Mouse (Mus musculus) midbrain, embryonic 13.5 days (tissue): ENCODE data around the gene Nutm1. TPM values are rescaled to one million over a fixed set of nuclear protein-coding genes. Genes with fewer than 3 reads are reported as not detected.
A peak's percentile ranks its signal among the peaks of the same experiment; 100 is the strongest.

Experiments used
- ATAC-seq: fragments of 200-750 bp; cut with Nextera tagmentation; 2 replicates; pipeline ENCODE4 v1.8.0; 2017; ENCODE audit warnings: mild to moderate bottlenecking, moderate TSS enrichment, moderate library complexity
- H3K27ac ChIP-seq: fragments of 300-500 bp; sonication (generic); 2 replicates; pipeline ENCODE4 v1.5.1; 2015; ENCODE audit warnings: inconsistent platforms, mild to moderate bottlenecking, moderate library complexity
- H3K27me3 ChIP-seq: fragments of 300-500 bp; sonication (generic); 2 replicates; pipeline ENCODE4 v1.6.1; 2015; ENCODE audit warnings: mild to moderate bottlenecking, inconsistent platforms
- H3K36me3 ChIP-seq: fragments of 300-500 bp; sonication (generic); 2 replicates; pipeline ENCODE4 v1.6.1; 2015; ENCODE audit warnings: mild to moderate bottlenecking, inconsistent platforms
- H3K4me1 ChIP-seq: fragments of 300-500 bp; sonication (generic); replicated peaks from 2 replicates; pipeline ENCODE4 v1.6.1; 2015; ENCODE audit warnings: inconsistent platforms
- H3K4me2 ChIP-seq: fragments of 300-500 bp; sonication (generic); replicated peaks from 2 replicates; pipeline ENCODE4 v1.6.1; 2015; ENCODE audit warnings: moderate library complexity, mild to moderate bottlenecking, inconsistent platforms
- H3K4me3 ChIP-seq: fragments of 300-500 bp; sonication (generic); replicated peaks from 2 replicates; pipeline ENCODE4 v1.5.1; 2015; ENCODE audit warnings: mild to moderate bottlenecking, inconsistent platforms
- H3K9ac ChIP-seq: fragments of 300-500 bp; sonication (generic); replicated peaks from 2 replicates; pipeline ENCODE4 v1.6.1; 2015; ENCODE audit warnings: mild to moderate bottlenecking, inconsistent platforms
- H3K9me3 ChIP-seq: fragments of 300-500 bp; sonication (generic); 2 replicates; pipeline ENCODE4 v1.6.1; 2016; ENCODE audit warnings: mild to moderate bottlenecking, inconsistent platforms
- WGBS: fragments of 180-500 bp; shearing (Covaris S2); methylation state at CpG from one replicate; pipeline ENCODE4 v1.1.7; 2015; 5-methylcytosine and 5-hydroxymethylcytosine counted together
- polyA plus RNA-seq: library from polyadenylated mRNA; unstranded; fragments of >200 nt; fragmentation: Nextera tagmentation; extraction: Ambion mirVana; gene quantifications from 2 replicates; pipeline ENCODE4 v1.2.1, GENCODE M21; 2015

The Nutm1 gene
- polyA plus RNA-seq, 1 experiment from 2014 or later: not detected

DNA sequence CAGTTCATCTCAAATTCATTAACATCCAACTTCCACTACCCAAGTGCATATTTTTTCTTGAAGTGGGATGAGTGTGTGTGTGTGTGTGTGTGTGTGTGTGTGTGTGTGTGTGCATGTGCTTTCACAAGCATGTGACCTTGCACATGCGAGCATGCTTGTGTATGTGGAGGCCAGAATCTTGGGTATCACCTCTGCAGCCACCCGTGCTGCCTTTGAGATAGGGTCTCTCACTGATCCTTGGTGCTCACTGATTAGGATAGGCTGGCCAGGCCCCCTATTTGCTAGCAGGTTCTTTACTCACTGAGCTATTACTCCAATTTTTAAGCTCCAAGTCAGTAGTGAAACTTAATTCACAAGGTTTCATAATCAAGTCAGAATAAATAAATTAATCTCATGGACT lies 13.8 kb upstream of the Nutm1 start:
- Histone ChIP-seq H3K9ac (no peak overlapping the region), H3K27ac (no peak overlapping the region), H3K27me3 (no peaks in the 10 kb centered on the region), H3K9me3 (no peaks in the 10 kb centered on the region), H3K36me3 (no peaks in the 10 kb centered on the region), H3K4me2 (no peak overlapping the region), H3K4me3 (no peak overlapping the region), H3K4me1 (peaks cover 26% of the 10 kb centered on the region)
- 91% methylated on average over 2 of the region's 2 CpGs for WGBS
- no peak for ATAC-seq

DNA sequence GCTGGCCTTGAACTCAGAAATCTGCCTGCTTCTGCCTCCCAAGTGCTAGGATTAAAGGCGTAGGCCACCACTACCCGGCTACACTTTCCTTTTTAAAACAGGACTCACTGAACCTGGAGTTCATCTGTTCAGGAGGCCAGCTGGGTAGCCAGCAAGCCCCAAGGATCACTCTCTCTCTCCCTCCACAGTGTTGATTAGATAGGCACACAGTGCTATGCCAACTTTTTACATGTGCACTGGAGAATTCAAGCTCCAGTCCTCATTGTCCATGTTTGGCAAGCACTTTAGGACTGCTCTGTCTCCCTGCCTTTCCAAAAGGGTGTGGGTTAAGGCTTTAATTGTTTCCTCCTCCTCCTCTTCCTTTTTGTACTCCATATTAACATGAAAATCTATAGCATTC lies 10.9 kb upstream of the Nutm1 start:
- Histone ChIP-seq H3K9me3 (no peaks in the 10 kb centered on the region), H3K4me2 (peak overlapping the region; percentile 22), H3K27ac (no peak overlapping the region), H3K4me1 (peaks cover 48% of the 10 kb centered on the region), H3K9ac (no peak overlapping the region), H3K4me3 (no peak overlapping the region), H3K36me3 (no peaks in the 10 kb centered on the region), H3K27me3 (no peaks in the 10 kb centered on the region)
- WGBS: 88% methylated on average over 2 of the region's 2 CpGs
- no peak for ATAC-seq

DNA sequence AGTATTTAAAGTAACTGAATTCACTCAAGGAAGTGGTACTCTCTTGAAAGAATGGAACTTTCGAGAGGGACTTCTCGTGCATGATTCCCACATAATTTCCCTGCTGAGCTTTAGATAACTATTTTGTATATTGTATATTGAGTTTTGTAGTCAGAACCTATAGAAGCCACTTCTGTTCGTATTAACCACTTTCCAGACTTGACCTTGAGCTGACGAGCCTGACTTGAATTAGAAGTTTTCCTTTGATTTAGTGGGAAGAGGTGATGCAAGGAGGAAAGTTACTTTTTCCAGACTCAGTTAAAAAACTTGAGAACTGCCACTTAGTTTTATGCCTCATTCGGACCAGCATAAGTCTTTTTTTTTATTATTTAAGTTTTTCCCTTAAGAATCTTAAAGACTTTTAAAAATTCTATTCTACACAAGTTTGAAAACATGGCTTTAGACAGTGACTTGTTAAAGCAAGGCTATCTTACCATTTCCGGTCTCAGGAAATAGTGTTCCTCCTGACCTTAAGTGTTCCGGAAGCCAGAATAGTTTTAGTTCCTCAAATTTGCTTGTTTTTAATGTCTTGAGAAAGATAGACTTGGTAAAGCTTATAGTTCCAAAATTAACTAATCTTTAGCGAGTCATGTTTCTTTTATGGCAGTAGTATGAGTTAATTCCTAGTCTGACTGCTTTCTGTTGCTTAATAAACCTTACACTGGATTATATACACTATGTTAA lies 8.6 kb upstream of the Nutm1 start:
- no peaks in the 10 kb centered on the region for H3K27me3 ChIP-seq
- peak overlapping the region; percentile 89 for H3K4me2 ChIP-seq
- peaks cover 59% of the 10 kb centered on the region for H3K4me1 ChIP-seq
- ATAC-seq: no peak
- no peaks in the 10 kb centered on the region for H3K36me3 ChIP-seq
- peak overlapping the region; percentile 86 for H3K4me3 ChIP-seq
- no peak overlapping the region for H3K9ac ChIP-seq
- no peaks in the 10 kb centered on the region for H3K9me3 ChIP-seq
- H3K27ac ChIP-seq: no peak overlapping the region
- 82% methylated on average over 8 of the region's 8 CpGs for WGBS

DNA sequence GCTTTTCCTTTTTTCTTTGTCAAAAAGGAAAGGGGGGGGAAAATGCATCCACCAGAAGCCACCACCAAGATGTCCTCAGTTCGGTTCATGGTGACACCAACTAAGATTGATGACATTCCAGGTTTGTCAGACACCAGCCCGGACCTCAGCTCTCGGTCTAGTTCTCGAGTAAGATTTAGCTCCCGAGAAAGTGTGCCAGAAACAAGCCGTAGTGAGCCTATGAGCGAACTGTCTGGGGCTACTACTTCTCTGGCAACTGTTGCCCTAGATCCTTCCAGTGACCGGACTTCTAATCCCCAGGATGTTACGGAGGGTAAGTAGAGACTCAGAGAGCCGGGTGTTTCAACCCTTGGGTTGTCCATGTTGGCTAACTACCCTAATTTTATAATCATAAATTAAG lies 7.7 kb upstream of the Nutm1 start:
- Histone ChIP-seq H3K4me1 (peaks cover 63% of the 10 kb centered on the region), H3K9ac (peak overlapping the region; percentile 87; the same call in 1 of the 2 replicates), H3K27me3 (no peaks in the 10 kb centered on the region), H3K27ac (no peak overlapping the region), H3K9me3 (no peaks in the 10 kb centered on the region), H3K4me2 (peak overlapping the region; percentile 89), H3K4me3 (peak overlapping the region; percentile 86), H3K36me3 (no peaks in the 10 kb centered on the region)
- WGBS: 62% methylated on average over 10 of the region's 10 CpGs
- ATAC-seq: no peak

DNA sequence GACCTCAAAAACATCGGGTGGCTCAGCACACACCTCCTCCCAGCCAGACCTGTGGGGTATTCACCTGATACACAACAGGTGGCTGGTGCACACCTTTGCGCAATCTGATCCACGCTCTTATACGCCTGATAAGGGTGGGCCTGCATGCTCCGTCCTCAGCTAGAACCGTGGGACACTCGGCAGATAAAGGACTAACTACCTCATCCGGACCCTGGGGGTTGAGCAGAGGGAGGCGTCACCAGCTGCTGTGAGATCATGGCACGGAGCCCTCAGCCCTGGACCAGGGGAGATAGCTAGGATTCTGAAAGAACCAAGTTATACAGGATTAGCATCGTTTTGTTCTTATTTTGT lies 7.1 kb upstream of the Nutm1 start, which contains the start of gene Gm21985:
Gm21985 (plus strand) TSS at position 73 of the 351 bp plus-strand sequence.
- peak; percentile 44 for ATAC-seq
- 1% methylated on average over 11 of the region's 11 CpGs for WGBS
- H3K27me3 ChIP-seq: no peaks in the 10 kb centered on the region

DNA sequence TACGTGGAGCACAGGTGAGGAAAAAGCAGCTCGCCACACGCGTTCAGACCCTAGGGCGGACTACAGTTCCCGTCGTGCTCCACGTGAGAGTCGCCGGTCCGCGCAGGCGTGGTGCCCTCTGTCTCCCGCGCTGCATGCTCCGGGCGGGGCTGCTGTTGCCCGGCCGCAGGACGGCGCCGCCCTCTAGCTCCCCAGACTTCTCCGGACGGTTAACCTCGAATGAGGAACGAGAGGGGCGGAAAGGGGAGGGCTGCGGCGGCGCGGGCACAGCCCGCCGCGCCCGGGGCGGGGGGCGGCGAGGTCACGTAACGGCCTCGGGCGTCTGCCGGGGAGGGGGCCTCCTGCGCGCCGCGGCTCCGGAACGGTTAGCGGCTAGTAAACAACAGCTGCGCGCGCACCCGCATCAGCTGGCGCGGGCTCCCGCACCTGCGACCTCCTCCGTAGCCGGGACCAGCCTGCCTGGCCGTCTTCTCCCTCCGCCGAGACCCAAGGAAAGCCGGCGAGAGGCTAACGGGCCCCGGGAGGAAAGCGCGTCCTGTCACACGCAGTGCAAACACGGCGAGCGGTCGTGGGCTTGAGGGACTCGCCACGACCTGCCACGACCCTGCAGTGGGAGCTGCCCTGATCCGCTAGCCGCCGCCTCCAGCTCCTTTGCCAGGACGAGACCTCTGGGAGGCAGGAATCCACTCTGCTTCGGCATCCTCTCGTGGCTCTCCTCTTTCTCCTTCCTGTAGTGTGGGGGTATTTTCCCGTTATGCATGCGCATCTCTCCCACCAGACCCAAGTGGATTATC lies 6.6 kb upstream of the Nutm1 start, which contains the start of gene Slc12a6:
Slc12a6 (plus strand) TSS at position 378 of the 794 bp plus-strand sequence.
- Histone ChIP-seq H3K9ac (peak within 1 kb of the TSS; percentile 87), H3K4me2 (peak within 1 kb of the TSS; percentile 89), H3K9me3 (no peaks in the 10 kb centered on the region), H3K36me3 (no peaks in the 10 kb centered on the region), H3K4me1 (peaks cover 59% of the 10 kb centered on the region), H3K4me3 (peak within 1 kb of the TSS; percentile 86), H3K27me3 (no peaks in the 10 kb centered on the region), H3K27ac (peak within 1 kb of the TSS; percentile 93)
- whole genome bisulfite sequencing: under 1% methylated on average over 67 of the region's 85 CpGs
- peak; percentile 96 for ATAC-seq

More for the DNA sequence above, 7.1 kb upstream of the Nutm1 start, which contains the start of gene Gm21985:
- H3K27ac ChIP-seq: peak within 1 kb of the TSS; percentile 93
- peaks cover 60% of the 10 kb centered on the region for H3K4me1 ChIP-seq
- H3K4me3 ChIP-seq: peak within 1 kb of the TSS; percentile 86
- H3K9me3 ChIP-seq: no peaks in the 10 kb centered on the region
- H3K36me3 ChIP-seq: no peaks in the 10 kb centered on the region
- peak within 1 kb of the TSS; percentile 87 for H3K9ac ChIP-seq
- H3K4me2 ChIP-seq: peak within 1 kb of the TSS; percentile 89

DNA sequence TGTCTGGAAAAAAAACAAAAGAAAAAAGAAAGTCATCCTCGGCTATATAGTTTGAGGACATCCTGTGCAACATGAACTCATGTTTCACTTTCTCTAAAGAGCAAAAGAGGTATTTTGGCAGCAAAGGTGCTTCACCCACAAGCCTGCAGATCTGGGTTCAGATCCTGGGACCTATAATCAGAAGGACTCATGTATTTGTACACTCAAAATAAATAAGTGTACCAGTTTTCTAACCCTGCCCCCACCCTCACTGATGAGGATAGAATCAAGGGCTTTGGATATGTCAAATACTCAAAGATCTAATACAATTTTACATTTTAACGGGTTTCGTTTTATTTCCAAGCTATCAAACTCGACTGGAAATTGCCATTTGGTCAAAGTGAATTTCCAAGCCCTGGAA lies 5.3 kb upstream of the Nutm1 start:
- H3K9ac ChIP-seq: no peak overlapping the region
- no peaks in the 10 kb centered on the region for H3K36me3 ChIP-seq
- WGBS: 83% methylated on average over 4 of the region's 4 CpGs
- no peaks in the 10 kb centered on the region for H3K27me3 ChIP-seq
- no peak for ATAC-seq
- no peak overlapping the region for H3K4me3 ChIP-seq
- H3K9me3 ChIP-seq: no peaks in the 10 kb centered on the region
- H3K4me2 ChIP-seq: no peak overlapping the region
- H3K27ac ChIP-seq: no peak overlapping the region
- H3K4me1 ChIP-seq: peaks cover 47% of the 10 kb centered on the region

DNA sequence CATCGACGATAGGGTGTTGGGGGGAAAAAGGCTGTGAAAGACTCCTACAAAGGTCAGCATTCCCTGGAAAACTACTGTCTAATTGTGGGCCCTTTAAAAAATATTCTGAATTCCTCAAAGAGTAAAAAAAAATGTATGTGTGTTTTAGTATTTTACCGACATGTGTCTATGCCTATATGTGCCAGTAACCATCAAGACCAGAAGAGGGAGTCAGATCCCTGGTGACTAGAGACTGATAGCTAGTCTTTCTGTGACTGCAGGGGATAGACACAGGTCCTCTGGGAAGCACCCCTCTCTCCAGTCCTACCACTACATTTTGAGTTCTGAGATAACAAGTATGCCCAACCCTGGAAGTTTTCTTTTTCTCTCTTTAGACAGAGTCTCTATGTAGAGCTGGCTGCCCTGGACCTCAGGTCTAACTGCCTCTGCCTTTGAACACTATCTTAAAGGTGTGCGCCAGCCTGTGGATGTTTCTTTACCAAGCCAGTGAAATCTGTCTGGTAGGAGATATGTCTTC lies 3.7 kb upstream of the Nutm1 start:
- Histone ChIP-seq H3K27ac (no peak overlapping the region), H3K4me1 (peaks cover 36% of the 10 kb centered on the region), H3K4me2 (peak overlapping the region; percentile 74), H3K4me3 (peak overlapping the region; percentile 65), H3K9ac (peak overlapping the region; percentile 65), H3K36me3 (no peaks in the 10 kb centered on the region), H3K9me3 (no peaks in the 10 kb centered on the region), H3K27me3 (no peaks in the 10 kb centered on the region)
- 43% methylated on average over 4 of the region's 4 CpGs for WGBS
- ATAC-seq: no peak

DNA sequence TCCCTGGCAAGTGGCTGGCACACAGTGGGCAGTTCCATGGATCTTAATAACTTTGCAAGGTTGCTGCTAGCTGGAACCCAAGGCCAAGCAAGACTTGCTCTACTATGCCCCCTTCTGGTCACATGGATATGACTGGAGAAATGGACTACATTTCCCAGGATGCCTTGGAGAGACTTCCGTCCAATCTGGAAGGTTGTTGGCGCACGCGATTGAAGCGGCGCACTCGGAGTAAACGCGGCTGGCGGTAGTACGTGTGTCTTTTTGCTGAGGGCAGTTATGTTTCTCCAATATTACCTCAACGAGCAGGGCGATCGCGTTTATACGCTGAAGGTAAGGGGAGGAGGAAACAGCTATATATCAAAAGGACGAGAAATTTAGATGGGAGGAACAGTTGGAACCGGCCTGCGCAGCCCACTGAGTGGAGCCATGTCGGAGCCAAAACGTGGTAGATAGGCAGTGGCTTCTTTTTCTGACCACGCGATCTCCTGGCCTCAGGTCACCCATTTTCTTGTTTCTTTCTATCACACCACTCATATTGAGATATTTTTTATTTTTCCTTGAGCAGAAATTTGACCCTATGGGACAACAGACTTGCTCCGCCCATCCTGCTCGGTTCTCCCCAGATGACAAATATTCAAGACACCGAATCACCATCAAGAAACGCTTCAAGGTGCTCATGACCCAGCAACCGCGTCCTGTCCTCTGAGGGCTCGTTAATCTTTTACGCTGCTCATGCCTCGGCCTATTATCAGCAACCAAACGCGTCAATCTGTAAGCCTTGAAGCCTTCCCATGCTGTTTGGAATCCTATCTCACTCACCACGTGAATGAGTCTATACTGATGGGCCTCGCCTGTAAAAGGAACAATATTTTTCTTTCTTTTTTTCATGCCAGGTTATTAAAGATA lies 2.9 kb upstream of the Nutm1 start, which contains the start of gene Nop10:
Nop10 (plus strand) TSS at position 179 of the 906 bp plus-strand sequence.
- peaks cover 28% of the 10 kb centered on the region for H3K4me1 ChIP-seq
- WGBS: under 1% methylated on average over 36 of the region's 36 CpGs
- peak within 1 kb of the TSS; percentile 65 for H3K9ac ChIP-seq
- no peaks in the 10 kb centered on the region for H3K27me3 ChIP-seq
- H3K36me3 ChIP-seq: no peaks in the 10 kb centered on the region
- peak within 1 kb of the TSS; percentile 74 for H3K4me2 ChIP-seq
- no peaks in the 10 kb centered on the region for H3K9me3 ChIP-seq
- peak; percentile 63 for ATAC-seq
- H3K4me3 ChIP-seq: peak within 1 kb of the TSS; percentile 65
- H3K27ac ChIP-seq: peak within 1 kb of the TSS; percentile 62

DNA sequence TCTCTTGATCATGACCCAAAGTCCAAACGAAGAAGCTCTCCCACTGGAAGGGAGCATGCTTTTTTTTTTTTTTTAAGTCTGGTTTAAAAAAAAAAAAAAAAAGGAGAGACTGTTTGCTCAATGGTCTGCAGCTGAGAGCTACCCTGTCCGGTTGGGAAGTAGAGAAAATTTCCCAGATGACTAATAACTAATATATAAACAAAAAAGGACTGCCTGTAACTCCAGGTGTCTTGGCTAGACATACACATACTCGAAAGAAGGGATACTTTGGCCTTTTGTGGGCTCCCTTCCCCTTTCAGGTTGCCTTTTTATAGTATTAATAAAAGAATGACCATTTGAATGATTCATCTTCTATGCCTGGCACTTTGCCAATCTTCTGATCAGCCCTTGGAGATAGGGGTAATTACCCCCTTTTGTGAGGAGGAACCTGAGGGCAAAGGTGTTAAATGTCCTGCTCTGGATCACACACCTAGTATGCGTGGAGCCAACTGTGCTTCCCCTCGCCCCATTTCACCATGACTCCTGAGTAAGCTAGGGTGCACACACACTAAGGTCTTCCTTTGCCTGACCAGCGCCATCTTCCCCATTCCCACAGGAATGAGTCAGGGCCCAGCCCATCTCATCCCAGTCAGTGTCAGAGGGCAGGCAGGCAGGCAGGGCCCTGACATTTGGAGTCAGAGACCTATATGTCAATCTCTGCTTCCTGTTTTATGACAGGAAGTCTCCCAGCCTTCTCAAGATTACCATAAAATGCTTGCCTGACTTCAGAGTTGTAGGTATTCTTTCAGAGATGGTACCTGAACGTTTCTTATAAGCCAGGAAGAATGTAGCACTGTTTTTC lies 4.2 kb downstream of the Nutm1 start:
- no peak for ATAC-seq
- H3K4me3 ChIP-seq: no peak overlapping the region

More for the DNA sequence above, 4.2 kb downstream of the Nutm1 start:
- Histone ChIP-seq H3K27ac (no peak overlapping the region), H3K36me3 (no peaks in the 10 kb centered on the region), H3K9me3 (no peaks in the 10 kb centered on the region), H3K27me3 (no peaks in the 10 kb centered on the region), H3K9ac (no peak overlapping the region), H3K4me1 (no peaks in the 10 kb centered on the region), H3K4me2 (no peak overlapping the region)
- 75% methylated on average over 7 of the region's 7 CpGs for WGBS
